Mouse (Mus musculus): ENCODE results near the gene Hbb-y. TPM values are rescaled to one million over a fixed set of nuclear protein-coding genes. Genes with fewer than 3 reads are reported as not detected.

Hbb-y gene
- polyA plus RNA-seq, 2 experiments: 361 to 543 TPM

GRCm38 (mm10) chr7:103859076-103859475 lies 6.1 kb upstream of the Hbb-y start:
- peak overlapping the region; percentile 98 for H3K27ac ChIP-seq
- H3K27me3 ChIP-seq (ENCODE audit: control insufficient read depth, insufficient read depth, low read length): no peaks in the 10 kb centered on the region
- H3K4me3 ChIP-seq (ENCODE audit: insufficient read depth in 1 of 2, low read depth in 2 of 2, low read length in 2 of 2): peak overlapping the region in 1 of 2 experiments; percentile 26; a peak in 2 of 4 replicates
- peaks cover 50 to 58% of the 10 kb centered on the region in 2 experiments for H3K4me1 ChIP-seq (replicated peaks; ENCODE audit: control insufficient read depth in 2 of 2, insufficient read depth in 2 of 2, low read length in 1 of 2)
- ATAC-seq (ENCODE audit: insufficient read depth) (peak; percentile 86), DNase-seq (ENCODE audit: low read depth in 3 of 3, low spot score in 3 of 3) (peak in 2 of 3 experiments; percentile 94 to 95)
- no peaks in the 10 kb centered on the region for H3K36me3 ChIP-seq (replicated peaks; ENCODE audit: control insufficient read depth, insufficient read depth, low read depth)
- no peaks in the 10 kb centered on the region for H3K9me3 ChIP-seq (ENCODE audit: control insufficient read depth, low read length)
- H3K9ac ChIP-seq (replicated peaks): peak overlapping the region; percentile 77
- TF ChIP-seq EP300 (IDR thresholded peaks at IDR 0.05; ENCODE audit: low read depth): peak; percentile 97
- no peak for TF ChIP-seq CTCF (IDR thresholded peaks at IDR 0.05; ENCODE audit: low read depth)
- 7% methylated on average over 2 of the region's 2 CpGs for WGBS (ENCODE audit: insufficient replicate concordance)
- peak overlapping the region; percentile 70 for H3K4me2 ChIP-seq (ENCODE audit: low read depth)

- H3K9ac ChIP-seq (replicated peaks): peak overlapping the region; percentile 16; the same call in 1 of the 2 replicates
- H3K4me3 ChIP-seq (ENCODE audit: insufficient read depth in 1 of 2, low read depth in 2 of 2, low read length in 2 of 2): no peak overlapping the region
- no peaks in the 10 kb centered on the region for H3K9me3 ChIP-seq (ENCODE audit: control insufficient read depth, low read length)
- no peaks in the 10 kb centered on the region for H3K36me3 ChIP-seq (replicated peaks; ENCODE audit: control insufficient read depth, insufficient read depth, low read depth)
- H3K27me3 ChIP-seq (ENCODE audit: control insufficient read depth, insufficient read depth, low read length): no peaks in the 10 kb centered on the region
- TF ChIP-seq CTCF (IDR thresholded peaks at IDR 0.05; ENCODE audit: low read depth) (no peak), EP300 (IDR thresholded peaks at IDR 0.05; ENCODE audit: low read depth) (peak; percentile 78)
- H3K4me1 ChIP-seq (replicated peaks; ENCODE audit: control insufficient read depth in 2 of 2, insufficient read depth in 2 of 2, low read length in 1 of 2): peaks cover 33% of the 10 kb centered on the region in 2 experiments
- WGBS (ENCODE audit: insufficient replicate concordance): 38% methylated on average over 1 of the region's 1 CpGs
- H3K4me2 ChIP-seq (ENCODE audit: low read depth): no peak overlapping the region
- no peak for DNase-seq (ENCODE audit: low read depth in 3 of 3, low spot score in 3 of 3)
- no peak; the same call in 1 of the 2 replicates for ATAC-seq (ENCODE audit: insufficient read depth)
- peak overlapping the region; percentile 70 for H3K27ac ChIP-seq
Measured at GRCm38 (mm10) chr7:103854669-103855068, 1.7 kb upstream of the Hbb-y start.

DNA sequence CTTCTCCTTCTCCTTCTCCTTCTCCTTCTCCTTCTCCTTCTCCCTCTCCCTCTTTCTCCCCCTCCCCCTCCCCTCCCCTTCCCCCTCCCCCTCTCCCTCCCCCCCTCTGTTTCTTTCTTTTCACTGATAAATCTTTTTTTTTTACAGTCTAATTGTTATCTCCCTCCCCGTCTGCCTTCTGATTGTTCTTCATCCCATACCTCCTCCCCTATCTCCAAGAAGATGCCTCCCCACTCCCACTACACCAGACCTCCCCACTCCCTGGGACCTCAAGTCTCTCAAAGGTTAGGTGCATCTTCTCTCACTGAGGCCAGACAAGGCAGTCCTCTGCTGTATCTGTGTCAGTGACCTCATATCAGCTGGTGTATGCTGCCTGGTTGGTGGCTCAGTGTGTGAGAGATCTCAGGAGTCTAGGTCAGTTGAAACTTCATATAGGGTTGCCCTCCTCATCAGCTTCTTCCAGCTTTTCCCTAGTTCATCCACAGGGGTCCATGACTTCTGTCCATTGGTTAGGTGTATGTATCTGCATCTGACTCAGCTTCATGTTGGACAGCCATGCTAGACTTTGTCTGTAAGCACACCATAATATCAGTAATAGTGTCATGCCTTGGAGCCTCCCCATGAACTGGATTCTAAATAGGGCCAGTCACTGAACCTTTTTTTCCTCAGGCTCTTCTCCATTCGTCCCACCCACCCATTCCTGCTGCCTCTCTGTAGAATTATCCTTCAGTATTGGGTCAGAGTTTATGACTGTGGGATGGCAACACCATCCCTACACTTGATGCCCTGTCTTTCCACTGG lies 8.3 kb downstream of the Hbb-y start:
- peak; percentile 64 for ATAC-seq (ENCODE audit: insufficient read depth)
- WGBS (ENCODE audit: insufficient replicate concordance): 23% methylated on average over 2 of the region's 2 CpGs
- TF ChIP-seq EP300 (IDR thresholded peaks at IDR 0.05; ENCODE audit: low read depth) (0 out of 2 replicates have a peak, but pooled peaks have one; percentile 15), CTCF (IDR thresholded peaks at IDR 0.05; ENCODE audit: low read depth) (no peak)
- peak overlapping the region; percentile 48 for H3K9ac ChIP-seq (replicated peaks)
- H3K4me2 ChIP-seq (ENCODE audit: low read depth): peak overlapping the region; percentile 8
- no peaks in the 10 kb centered on the region for H3K9me3 ChIP-seq (ENCODE audit: control insufficient read depth, low read length)
- H3K4me1 ChIP-seq (replicated peaks; ENCODE audit: control insufficient read depth in 2 of 2, insufficient read depth in 2 of 2, low read length in 1 of 2): peaks cover 33% of the 10 kb centered on the region in 2 experiments
- peak overlapping the region; percentile 59 for H3K27ac ChIP-seq
- no peak for DNase-seq (ENCODE audit: low read depth in 3 of 3, low spot score in 3 of 3)
- no peaks in the 10 kb centered on the region for H3K36me3 ChIP-seq (replicated peaks; ENCODE audit: control insufficient read depth, insufficient read depth, low read depth)
- no peaks in the 10 kb centered on the region for H3K27me3 ChIP-seq (ENCODE audit: control insufficient read depth, insufficient read depth, low read length)
- no peak overlapping the region for H3K4me3 ChIP-seq (ENCODE audit: insufficient read depth in 1 of 2, low read depth in 2 of 2, low read length in 2 of 2)

DNA sequence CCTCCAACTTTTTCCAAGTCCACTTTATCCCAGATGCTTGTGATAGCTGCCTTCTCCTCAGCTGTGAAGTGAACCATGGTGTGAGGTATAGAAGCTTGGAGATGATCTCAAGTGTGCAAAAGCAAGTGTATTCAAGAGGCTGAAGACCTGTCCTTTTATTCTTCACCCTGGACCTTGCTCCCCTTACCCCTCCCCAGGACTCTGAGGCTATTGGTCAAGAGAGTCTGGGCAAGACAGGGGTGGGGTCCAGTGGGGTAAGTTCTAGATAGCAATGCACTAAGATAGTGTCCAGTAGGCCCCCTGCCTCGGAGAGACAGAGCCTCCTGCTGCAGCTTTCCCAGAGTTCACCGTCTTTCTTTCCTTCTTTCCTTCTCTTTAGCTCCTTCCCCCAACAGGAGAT lies 10.0 kb downstream of the Hbb-y start, which contains the start of gene Hbb-bh1:
Gene Hbb-bh1 (minus strand): TSS at position 131 of the 400 bp plus-strand sequence.
- DNase-seq (ENCODE audit: low read depth in 3 of 3, low spot score in 3 of 3) (no peak), ATAC-seq (ENCODE audit: insufficient read depth) (peak; percentile 29; the same call in 1 of the 2 replicates)
- no peak within 1 kb of the TSS for H3K4me3 ChIP-seq (ENCODE audit: insufficient read depth in 1 of 2, low read depth in 2 of 2, low read length in 2 of 2)
- no peaks in the 10 kb centered on the region for H3K27me3 ChIP-seq (ENCODE audit: control insufficient read depth, insufficient read depth, low read length)
- 71% methylated on average over 2 of the region's 2 CpGs for whole genome bisulfite sequencing (ENCODE audit: insufficient replicate concordance)
- no peak for TF ChIP-seq CTCF (IDR thresholded peaks at IDR 0.05; ENCODE audit: low read depth)
- no peak for TF ChIP-seq EP300 (IDR thresholded peaks at IDR 0.05; ENCODE audit: low read depth)
- peak within 1 kb of the TSS; percentile 49 for H3K27ac ChIP-seq
- no peaks in the 10 kb centered on the region for H3K9me3 ChIP-seq (ENCODE audit: control insufficient read depth, low read length)
- H3K9ac ChIP-seq (replicated peaks): peak within 1 kb of the TSS; percentile 27; the same call in 1 of the 2 replicates
- no peaks in the 10 kb centered on the region for H3K36me3 ChIP-seq (replicated peaks; ENCODE audit: control insufficient read depth, insufficient read depth, low read depth)
- no peak within 1 kb of the TSS for H3K4me2 ChIP-seq (ENCODE audit: low read depth)
- H3K4me1 ChIP-seq (replicated peaks; ENCODE audit: control insufficient read depth in 2 of 2, insufficient read depth in 2 of 2, low read length in 1 of 2): peaks cover 25 to 28% of the 10 kb centered on the region in 2 experiments

DNA sequence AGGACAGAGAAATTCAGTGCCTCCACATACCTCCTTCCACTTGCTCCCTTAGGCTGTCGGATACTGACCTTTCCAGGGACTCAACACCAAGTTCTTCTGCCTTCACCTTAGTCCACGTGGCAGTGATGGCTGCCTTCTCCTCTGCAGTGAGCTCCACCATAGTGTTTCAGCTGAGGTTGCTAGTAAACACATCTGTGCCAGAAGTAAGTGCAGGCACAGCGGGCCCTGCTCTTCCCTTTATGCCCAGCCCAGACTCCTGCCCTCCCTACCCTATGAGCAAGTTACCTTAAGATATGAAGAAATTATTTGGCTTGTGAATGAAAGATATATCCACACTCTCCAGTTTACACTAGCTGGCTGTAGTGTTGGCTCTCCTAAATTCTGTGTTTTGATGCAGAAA lies 12.7 kb downstream of the Hbb-y start, which contains the start of gene Hbb-bh2:
Gene Hbb-bh2 (minus strand): TSS at position 253 of the 400 bp plus-strand sequence.
- WGBS (ENCODE audit: insufficient replicate concordance): 61% methylated on average over 3 of the region's 3 CpGs
- Histone ChIP-seq H3K36me3 (replicated peaks; ENCODE audit: control insufficient read depth, insufficient read depth, low read depth) (no peaks in the 10 kb centered on the region), H3K4me1 (replicated peaks; ENCODE audit: control insufficient read depth in 2 of 2, insufficient read depth in 2 of 2, low read length in 1 of 2) (peaks cover 22 to 29% of the 10 kb centered on the region in 2 experiments), H3K27me3 (ENCODE audit: control insufficient read depth, insufficient read depth, low read length) (no peaks in the 10 kb centered on the region), H3K9ac (replicated peaks) (peak within 1 kb of the TSS; percentile 3), H3K27ac (peak within 1 kb of the TSS; percentile 54), H3K9me3 (ENCODE audit: control insufficient read depth, low read length) (no peaks in the 10 kb centered on the region), H3K4me3 (ENCODE audit: insufficient read depth in 1 of 2, low read depth in 2 of 2, low read length in 2 of 2) (no peak within 1 kb of the TSS), H3K4me2 (ENCODE audit: low read depth) (no peak within 1 kb of the TSS)
- TF ChIP-seq EP300 (IDR thresholded peaks at IDR 0.05; ENCODE audit: low read depth) (no peak), CTCF (IDR thresholded peaks at IDR 0.05; ENCODE audit: low read depth) (no peak)
- ATAC-seq (ENCODE audit: insufficient read depth) (peak; percentile 18; the same call in 1 of the 2 replicates), DNase-seq (ENCODE audit: low read depth in 3 of 3, low spot score in 3 of 3) (no peak)
